Comparison of ENCODE assay signal across 16 mouse cellular contexts in genomic region chr16:9176402-9176801, GRCm38 (mm10).
"Had no signal": no experiment of that assay in that cellular context is flagged by ENCODE, and none has a peak within 500 bp of the region (broad histone marks: within the 10 kb centered on the region; RNA-seq: fewer than 3 reads in every experiment).

No protein-coding gene starts in this region.

- H3K9ac ChIP-seq: intestine, embryonic 15.5 days; liver, embryonic 13.5 days; midbrain, embryonic 12.5 days; midbrain, embryonic 15.5 days; neural tube, embryonic 13.5 days; stomach, embryonic 15.5 days had no signal

- DNase-seq: kidney, adult 11 months; kidney, postnatal 10 days; kidney, postnatal 36 days; liver, embryonic 13.5 days; lung, adult 2 months; retina, postnatal 1 day; right cerebral cortex, postnatal 25 days; spleen, adult 18-20 months; thymus, postnatal 25 days had no signal

- ATAC-seq: intestine, embryonic 15.5 days; midbrain, embryonic 15.5 days had no signal

- H3K4me1 ChIP-seq: intestine, embryonic 15.5 days; liver, embryonic 13.5 days; midbrain, embryonic 12.5 days; midbrain, embryonic 15.5 days; neural tube, embryonic 13.5 days; stomach, embryonic 15.5 days had no signal

- H3K4me2 ChIP-seq: intestine, embryonic 15.5 days; liver, embryonic 13.5 days; midbrain, embryonic 12.5 days; midbrain, embryonic 15.5 days; neural tube, embryonic 13.5 days; stomach, embryonic 15.5 days had no signal

- H3K4me3 ChIP-seq: intestine, embryonic 15.5 days; liver, embryonic 13.5 days; midbrain, embryonic 12.5 days; midbrain, embryonic 15.5 days; myocyte; neural tube, embryonic 13.5 days; stomach, embryonic 15.5 days had no signal

- H3K36me3 ChIP-seq: intestine, embryonic 15.5 days; liver, embryonic 13.5 days; midbrain, embryonic 12.5 days; midbrain, embryonic 15.5 days; neural tube, embryonic 13.5 days; stomach, embryonic 15.5 days had no signal

- H3K9me3 ChIP-seq: intestine, embryonic 15.5 days; liver, embryonic 13.5 days; midbrain, embryonic 12.5 days; midbrain, embryonic 15.5 days; neural tube, embryonic 13.5 days; stomach, embryonic 15.5 days had no signal

- H3K27ac ChIP-seq: intestine, embryonic 15.5 days; liver, embryonic 13.5 days; macrophage; midbrain, embryonic 12.5 days; midbrain, embryonic 15.5 days; neural tube, embryonic 13.5 days; stomach, embryonic 15.5 days had no signal

- H3K27me3 ChIP-seq: intestine, embryonic 15.5 days; liver, embryonic 13.5 days; midbrain, embryonic 12.5 days; midbrain, embryonic 15.5 days; neural tube, embryonic 13.5 days; stomach, embryonic 15.5 days had no signal
